Mouse (Mus musculus) CD4-positive naive resting alpha-beta T cell, adult 57 days (primary cell): ENCODE data around the gene Rex2. TPM values are rescaled to one million over a fixed set of nuclear protein-coding genes. Genes with fewer than 3 reads are reported as not detected.

ENCODE experiments used
- total RNA-seq: library from RNA; stranded (reverse); gene quantifications from one replicate; pipeline ENCODE4 v1.2.4, GENCODE M21; 2023

Rex2 gene
- 1.1 TPM for total RNA-seq

DNA sequence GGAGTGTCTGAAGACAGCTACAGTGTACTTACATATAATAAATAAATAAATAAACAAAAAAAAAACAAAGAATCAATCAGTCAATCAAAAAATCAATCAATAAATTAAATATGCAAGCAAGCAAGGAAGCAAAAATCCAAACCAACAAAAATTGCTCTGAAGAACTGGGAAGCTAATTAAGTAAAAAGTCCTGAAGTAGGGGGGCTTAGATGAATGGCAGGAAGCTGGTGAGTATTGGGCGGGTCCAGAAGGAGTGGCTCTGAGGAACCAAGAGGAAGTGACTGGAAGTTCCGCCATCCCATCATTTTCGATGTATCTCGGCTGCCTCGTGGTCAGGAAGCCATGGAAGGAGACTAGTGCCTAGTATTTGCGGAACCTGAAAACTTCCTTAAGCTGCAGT is at the start of gene Rex2:
TSS of gene Rex2 (plus strand) at position 301 of the 400 bp plus-strand sequence.

Other genes starting within 250 kb of the Rex2 start
- not detected for gene Gm21411, start 112.3 kb upstream of the Rex2 start, total RNA-seq
- not detected for gene Zfp989, start 49.9 kb upstream of the Rex2 start, total RNA-seq
- 2.6 TPM for gene Zfp991, start 110.2 kb downstream of the Rex2 start, total RNA-seq